In the genomic region with DNA sequence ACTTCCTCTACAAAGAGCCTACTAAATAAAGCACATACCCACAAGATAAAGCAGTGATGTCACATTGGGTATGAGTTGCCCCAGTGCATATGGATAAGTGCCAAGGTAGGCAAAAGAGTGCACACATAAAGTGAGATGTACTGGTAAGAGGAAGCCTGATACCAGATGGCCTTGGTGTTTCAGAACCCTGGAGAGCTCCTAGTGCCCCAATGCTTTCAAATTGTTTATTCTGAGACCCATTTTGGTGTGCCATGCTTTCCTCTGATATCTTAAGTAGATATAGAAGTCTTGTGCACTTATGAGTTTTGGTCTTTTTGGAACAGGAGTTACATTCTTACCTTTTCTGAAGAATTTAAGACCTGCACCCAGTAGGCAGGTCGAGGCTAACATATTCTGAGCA, we compare ENCODE assay signal across 12 mouse cellular contexts.
A peak's percentile ranks its signal among the peaks of the same experiment; 100 is the strongest.
DNase-seq lines count a peak whose midpoint lies in the region; ATAC-seq and TF ChIP-seq lines count a peak whose summit lies in the region.
"Had no signal": no experiment of that assay in that cellular context is flagged by ENCODE, and none has a peak within 500 bp of the region (broad histone marks: within the 10 kb centered on the region; RNA-seq: fewer than 3 reads in every experiment).

No protein-coding gene starts in this region.

- H3K4me2 ChIP-seq in midbrain, embryonic 14.5 days (ENCODE audit: low read length): no peak overlapping the region
- H3K4me2 ChIP-seq in midbrain, postnatal 0 days (ENCODE audit: low read depth, low read length, poor library complexity, severe bottlenecking): no peak overlapping the region
- H3K4me2 ChIP-seq: midbrain, embryonic 15.5 days had no signal

- H3K4me1 ChIP-seq in midbrain, embryonic 14.5 days (ENCODE audit: control insufficient read depth, insufficient read depth, low read length): no peaks in the 10 kb centered on the region
- no peaks in the 10 kb centered on the region for H3K4me1 ChIP-seq in midbrain, postnatal 0 days (ENCODE audit: insufficient read depth, low read length)
- H3K4me1 ChIP-seq: midbrain, embryonic 15.5 days had no signal

- no peak overlapping the region for H3K4me3 ChIP-seq in midbrain, embryonic 14.5 days (replicated peaks; ENCODE audit: low read depth, low read length)
- no peak overlapping the region for H3K4me3 ChIP-seq in midbrain, postnatal 0 days (ENCODE audit: low read depth, low read length)
- H3K4me3 ChIP-seq: midbrain, embryonic 15.5 days had no signal

- WGBS in midbrain, embryonic 14.5 days: 59% methylated on average over 1 of the region's 1 CpGs
- 65% methylated on average over 1 of the region's 1 CpGs for WGBS in midbrain, postnatal 0 days

- no peaks in the 10 kb centered on the region for H3K9me3 ChIP-seq in midbrain, embryonic 14.5 days (ENCODE audit: control insufficient read depth, low read length)
- no peaks in the 10 kb centered on the region for H3K9me3 ChIP-seq in midbrain, postnatal 0 days (ENCODE audit: low read length)
- H3K9me3 ChIP-seq: midbrain, embryonic 15.5 days had no signal

- no peaks in the 10 kb centered on the region for H3K27me3 ChIP-seq in midbrain, embryonic 14.5 days (ENCODE audit: control insufficient read depth, insufficient read depth, low read length)
- H3K27me3 ChIP-seq in midbrain, postnatal 0 days (ENCODE audit: insufficient read depth, low read length): peaks cover 15% of the 10 kb centered on the region

- no peak overlapping the region for H3K9ac ChIP-seq in midbrain, embryonic 14.5 days (replicated peaks; ENCODE audit: low read length)
- no peak overlapping the region for H3K9ac ChIP-seq in midbrain, postnatal 0 days (replicated peaks; ENCODE audit: low read length, poor library complexity, severe bottlenecking)
- H3K9ac ChIP-seq: midbrain, embryonic 15.5 days had no signal

- TF ChIP-seq CTCF in midbrain, postnatal 0 days (IDR thresholded peaks at IDR 0.05): no peak

- no peak for ATAC-seq in midbrain, embryonic 14.5 days (ENCODE audit: low FRiP score, low TSS enrichment)
- no peak for ATAC-seq in midbrain, postnatal 0 days (ENCODE audit: low FRiP score)
- ATAC-seq: midbrain, embryonic 15.5 days had no signal

- no peaks in the 10 kb centered on the region for H3K36me3 ChIP-seq in midbrain, embryonic 14.5 days (ENCODE audit: control insufficient read depth, insufficient read depth, low read length)
- H3K36me3 ChIP-seq in midbrain, postnatal 0 days (ENCODE audit: insufficient read depth, low read length): no peaks in the 10 kb centered on the region
- H3K36me3 ChIP-seq: midbrain, embryonic 15.5 days had no signal

- H3K27ac ChIP-seq in midbrain, embryonic 14.5 days (replicated peaks; ENCODE audit: low read depth, low read length): no peak overlapping the region
- no peak overlapping the region for H3K27ac ChIP-seq in midbrain, postnatal 0 days (ENCODE audit: low read depth, low read length)
- H3K27ac ChIP-seq: midbrain, embryonic 15.5 days had no signal

- peak; percentile 47 for DNase-seq in adrenal gland, postnatal 10 days
- no peak for DNase-seq in adrenal gland, adult 18-20 months (ENCODE audit: low spot score in 2 of 2)
- peak; percentile 10 for DNase-seq in midbrain, embryonic 14.5 days
- DNase-seq in midbrain, postnatal 0 days (ENCODE audit: low spot score): no peak
- peak; percentile 7 for DNase-seq in c-Kit-positive CD71-positive TER-119-negative erythroid progenitor cells, embryonic 14.5 days (ENCODE audit: low read depth)
- DNase-seq in mesoderm, embryonic 11.5 days (ENCODE audit: low read depth, low spot score): peak; percentile 41
- no peak for DNase-seq in gastrocnemius, adult 8-10 months (ENCODE audit: low spot score in 2 of 2)
- no peak for DNase-seq in right cerebral cortex, postnatal 4 days
- DNase-seq: cerebellum, adult 9-11 months; kidney, adult 18-20 months; thymus, postnatal 14 days had no signal

Comparison
In these comparisons a context has a peak if more than half of its experiments do, and no peak if none do; other contexts are left out.
1. DNase-seq: peak in adrenal gland, postnatal 10 days (single experiment), midbrain, embryonic 14.5 days (single experiment), c-Kit-positive CD71-positive TER-119-negative erythroid progenitor cells, embryonic 14.5 days (single experiment) and mesoderm, embryonic 11.5 days (single experiment); none in adrenal gland, adult 18-20 months (0 of 2), midbrain, postnatal 0 days (single experiment), gastrocnemius, adult 8-10 months (0 of 2) and right cerebral cortex, postnatal 4 days (single experiment).